Mouse (Mus musculus): ENCODE measurements around the gene Eif1. TPM values are rescaled to one million over a fixed set of nuclear protein-coding genes. Genes with fewer than 3 reads are reported as not detected.

The Eif1 gene
- 1,167 TPM for polyA plus RNA-seq (2014; fragmentation: Illumina TruSeq; extraction: RNeasy Lipid Tissue Mini Kit (QIAGEN cat#74804); ENCODE audit: low read depth, low replicate concordance)

GRCm38 (mm10) chr11:100319492-100320171, at the start of gene Eif1:
Gene Eif1, plus strand, starts transcription at chr11:100319885.

DNA sequence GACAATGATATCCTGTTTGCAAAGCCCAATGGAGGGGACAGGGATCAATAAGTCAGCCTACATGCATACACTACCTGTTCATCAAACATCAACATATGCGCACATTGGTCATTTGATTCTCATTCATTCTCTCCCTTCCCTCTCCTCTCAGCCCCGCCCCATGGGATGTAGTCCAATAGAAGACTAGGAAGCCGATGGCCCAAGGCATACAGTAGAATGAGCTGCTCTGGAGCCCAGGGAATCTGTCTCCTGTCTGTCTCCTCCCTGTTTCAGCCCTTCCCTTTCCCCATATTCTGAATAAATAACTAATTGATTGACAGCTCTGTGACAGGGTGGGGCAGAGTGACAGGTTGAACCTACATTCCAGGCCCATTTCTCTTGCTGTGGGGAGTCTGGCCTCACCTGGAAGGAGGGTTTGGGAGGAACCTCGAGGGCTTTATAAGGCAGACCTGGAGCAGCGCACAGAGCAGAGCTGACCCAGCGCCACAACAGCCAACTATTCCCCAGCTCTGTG, 14.3 kb downstream of the Eif1 start, which contains the start of gene Gast:
TSS of gene Gast (plus strand) at position 464 of the 514 bp plus-strand sequence.

DNA sequence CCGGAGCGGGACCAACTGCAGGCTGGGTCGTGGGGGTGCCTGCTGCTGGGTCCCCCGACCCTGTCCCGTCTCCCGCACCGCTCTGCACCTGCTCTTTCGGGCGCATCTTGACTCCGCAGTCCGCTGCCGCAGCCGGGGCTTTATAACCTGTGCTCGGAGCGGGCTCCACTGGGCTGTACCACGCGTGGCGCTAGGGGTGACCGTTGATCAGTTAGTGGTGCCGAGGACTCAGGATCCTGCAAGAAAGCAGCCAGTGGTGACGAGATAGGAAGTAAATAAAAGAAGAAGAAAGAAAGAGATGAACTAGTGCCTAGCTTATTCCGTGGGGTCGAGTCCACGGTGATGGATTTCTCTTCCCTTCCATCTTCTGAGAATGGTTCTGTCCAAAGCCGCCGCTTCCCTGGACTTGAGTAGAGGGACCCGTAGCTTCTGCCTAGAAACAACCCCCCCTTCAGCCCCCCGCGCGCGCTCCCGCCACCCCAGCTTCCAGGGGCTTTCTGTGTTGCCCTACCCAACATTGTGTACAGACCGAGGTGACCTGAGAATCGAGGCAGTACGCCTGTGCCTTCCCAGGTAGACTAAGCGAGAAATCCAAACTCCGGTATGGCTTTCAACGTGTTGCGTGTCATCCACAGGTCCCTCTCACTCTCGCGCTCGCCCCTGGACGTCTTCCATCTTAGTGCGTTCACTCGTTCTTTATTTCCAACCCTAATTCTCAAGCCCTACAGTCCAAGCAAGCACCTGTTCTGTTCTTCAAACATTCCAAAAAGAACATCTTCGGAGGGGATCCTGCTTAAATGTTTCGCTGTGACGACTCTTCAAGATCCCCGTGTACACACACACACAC, 36.5 kb downstream of the Eif1 start, which contains the start of gene Hap1:
TSS of gene Hap1 (minus strand) at position 157 of the 847 bp plus-strand sequence.

Other genes with a start within 250 kb of the Eif1 start
- not detected for gene Krt32, start 231.7 kb upstream of the Eif1 start, polyA plus RNA-seq (2014; fragmentation: Illumina TruSeq; extraction: RNeasy Lipid Tissue Mini Kit (QIAGEN cat#74804); ENCODE audit: low read depth, low replicate concordance)
- gene Krt35, start 223.6 kb upstream of the Eif1 start, polyA plus RNA-seq (2014; fragmentation: Illumina TruSeq; extraction: RNeasy Lipid Tissue Mini Kit (QIAGEN cat#74804); ENCODE audit: low read depth, low replicate concordance), result not detected
- not detected for gene Krt36, start 214.3 kb upstream of the Eif1 start, polyA plus RNA-seq (2014; fragmentation: Illumina TruSeq; extraction: RNeasy Lipid Tissue Mini Kit (QIAGEN cat#74804); ENCODE audit: low read depth, low replicate concordance)
- not detected for gene Krt13, start 198.3 kb upstream of the Eif1 start, polyA plus RNA-seq (2014; fragmentation: Illumina TruSeq; extraction: RNeasy Lipid Tissue Mini Kit (QIAGEN cat#74804); ENCODE audit: low read depth, low replicate concordance)
- gene Krt15, start 184.0 kb upstream of the Eif1 start, polyA plus RNA-seq (2014; fragmentation: Illumina TruSeq; extraction: RNeasy Lipid Tissue Mini Kit (QIAGEN cat#74804); ENCODE audit: low read depth, low replicate concordance), result not detected
- 7.3 TPM for gene Krt19, start 171.2 kb upstream of the Eif1 start, polyA plus RNA-seq (2014; fragmentation: Illumina TruSeq; extraction: RNeasy Lipid Tissue Mini Kit (QIAGEN cat#74804); ENCODE audit: low read depth, low replicate concordance)
- gene Krt9, start 126.6 kb upstream of the Eif1 start, polyA plus RNA-seq (2014; fragmentation: Illumina TruSeq; extraction: RNeasy Lipid Tissue Mini Kit (QIAGEN cat#74804); ENCODE audit: low read depth, low replicate concordance), result not detected
- not detected for gene Krt14, start 112.3 kb upstream of the Eif1 start, polyA plus RNA-seq (2014; fragmentation: Illumina TruSeq; extraction: RNeasy Lipid Tissue Mini Kit (QIAGEN cat#74804); ENCODE audit: low read depth, low replicate concordance)
- gene Krt16, start 71.0 kb upstream of the Eif1 start, polyA plus RNA-seq (2014; fragmentation: Illumina TruSeq; extraction: RNeasy Lipid Tissue Mini Kit (QIAGEN cat#74804); ENCODE audit: low read depth, low replicate concordance), result not detected
- not detected for gene Krt17, start 58.9 kb upstream of the Eif1 start, polyA plus RNA-seq (2014; fragmentation: Illumina TruSeq; extraction: RNeasy Lipid Tissue Mini Kit (QIAGEN cat#74804); ENCODE audit: low read depth, low replicate concordance)
- gene Krt42, start 50.0 kb upstream of the Eif1 start, polyA plus RNA-seq (2014; fragmentation: Illumina TruSeq; extraction: RNeasy Lipid Tissue Mini Kit (QIAGEN cat#74804); ENCODE audit: low read depth, low replicate concordance), result not detected
- gene Gast, start 14.5 kb downstream of the Eif1 start, polyA plus RNA-seq (2014; fragmentation: Illumina TruSeq; extraction: RNeasy Lipid Tissue Mini Kit (QIAGEN cat#74804); ENCODE audit: low read depth, low replicate concordance), result not detected
- 1.4 TPM for gene Hap1, start 36.2 kb downstream of the Eif1 start, polyA plus RNA-seq (2014; fragmentation: Illumina TruSeq; extraction: RNeasy Lipid Tissue Mini Kit (QIAGEN cat#74804); ENCODE audit: low read depth, low replicate concordance)
- 166 TPM for gene Jup, start 77.9 kb downstream of the Eif1 start, polyA plus RNA-seq (2014; fragmentation: Illumina TruSeq; extraction: RNeasy Lipid Tissue Mini Kit (QIAGEN cat#74804); ENCODE audit: low read depth, low replicate concordance)
- gene P3h4, start 95.0 kb downstream of the Eif1 start, polyA plus RNA-seq (2014; fragmentation: Illumina TruSeq; extraction: RNeasy Lipid Tissue Mini Kit (QIAGEN cat#74804); ENCODE audit: low read depth, low replicate concordance), result 34.0 TPM
- gene Fkbp10, start 95.8 kb downstream of the Eif1 start, polyA plus RNA-seq (2014; fragmentation: Illumina TruSeq; extraction: RNeasy Lipid Tissue Mini Kit (QIAGEN cat#74804); ENCODE audit: low read depth, low replicate concordance), result 24.7 TPM
- 42.9 TPM for gene Nt5c3b, start 121.9 kb downstream of the Eif1 start, polyA plus RNA-seq (2014; fragmentation: Illumina TruSeq; extraction: RNeasy Lipid Tissue Mini Kit (QIAGEN cat#74804); ENCODE audit: low read depth, low replicate concordance)
- 0.45 TPM for gene Klhl10, start 122.0 kb downstream of the Eif1 start, polyA plus RNA-seq (2014; fragmentation: Illumina TruSeq; extraction: RNeasy Lipid Tissue Mini Kit (QIAGEN cat#74804); ENCODE audit: low read depth, low replicate concordance)
- 4.8 TPM for gene Klhl11, start 152.9 kb downstream of the Eif1 start, polyA plus RNA-seq (2014; fragmentation: Illumina TruSeq; extraction: RNeasy Lipid Tissue Mini Kit (QIAGEN cat#74804); ENCODE audit: low read depth, low replicate concordance)
- 31.9 TPM for gene Acly, start 208.1 kb downstream of the Eif1 start, polyA plus RNA-seq (2014; fragmentation: Illumina TruSeq; extraction: RNeasy Lipid Tissue Mini Kit (QIAGEN cat#74804); ENCODE audit: low read depth, low replicate concordance)
- gene Ttc25, start 225.7 kb downstream of the Eif1 start, polyA plus RNA-seq (2014; fragmentation: Illumina TruSeq; extraction: RNeasy Lipid Tissue Mini Kit (QIAGEN cat#74804); ENCODE audit: low read depth, low replicate concordance), result 0.29 TPM